13 mouse cellular contexts compared by ENCODE assay signal in genomic region chr13:13588518-13588917, GRCm38 (mm10).
"Had no signal": no experiment of that assay in that cellular context is flagged by ENCODE, and none has a peak within 500 bp of the region (broad histone marks: within the 10 kb centered on the region; RNA-seq: fewer than 3 reads in every experiment).

No protein-coding gene starts in this region.

- H3K9ac ChIP-seq: liver, embryonic 14.5 days had no signal

- H3K27ac ChIP-seq: kidney, postnatal 0 days; layer of hippocampus, adult 2 months; left cerebral cortex, adult 2 months; liver, embryonic 14.5 days had no signal

- H3K4me3 ChIP-seq: layer of hippocampus, adult 2 months; left cerebral cortex, adult 2 months had no signal

- ATAC-seq: intestine, postnatal 0 days had no signal

- DNase-seq: kidney, adult 2 months; kidney, postnatal 25 days; layer of hippocampus, adult 9-11 months; lung, postnatal 10 days; midbrain, embryonic 14.5 days; thymus, adult 18-20 months; thymus, postnatal 36 days had no signal

- H3K4me2 ChIP-seq: midbrain, embryonic 11.5 days had no signal
